Mouse (Mus musculus) megakaryocyte, embryonic 14.5 days (primary cell): Measurements from ENCODE around the gene Pttg1. TPM values are rescaled to one million over a fixed set of nuclear protein-coding genes. Genes with fewer than 3 reads are reported as not detected.

Source experiments
- H3K27me3 ChIP-seq: replicated peaks from 2 replicates; pipeline ENCODE3; 2012; ENCODE audit warnings: inconsistent platforms
- H3K36me3 ChIP-seq: replicated peaks from 2 replicates; pipeline ENCODE3; 2012; ENCODE audit warnings: low read length, inconsistent platforms, mixed read lengths
- H3K4me1 ChIP-seq: 2 replicates; pipeline ENCODE4 v1.6.1; 2012; ENCODE audit warnings: inconsistent platforms
- H3K4me3 ChIP-seq: replicated peaks from 2 replicates; pipeline ENCODE3; 2012; ENCODE audit warnings: moderate library complexity, mild to moderate bottlenecking, inconsistent platforms
- H3K9me3 ChIP-seq: 2 replicates; pipeline ENCODE4 v1.6.1; 2012; ENCODE audit warnings: inconsistent platforms
- FLI1 ChIP-seq: IDR thresholded peaks from 2 replicates; pipeline ENCODE4 v1.6.1; 2012; ENCODE audit warnings: low read length, inconsistent platforms, mixed read lengths
- GATA1 ChIP-seq: IDR thresholded peaks from 3 replicates; pipeline ENCODE4 v1.6.1; 2012; ENCODE audit warnings: mixed read lengths, low read length, inconsistent platforms, borderline replicate concordance
- polyA plus RNA-seq: library from polyadenylated mRNA; stranded (reverse); fragments of >175 nt; gene quantifications from 2 replicates; pipeline ENCODE4 v1.2.3, GENCODE M21; 2012; ENCODE audit warnings: low replicate concordance; ENCODE audit not compliant: insufficient read depth

Pttg1 gene
- polyA plus RNA-seq, 1 experiment = 24.0 TPM

DNA sequence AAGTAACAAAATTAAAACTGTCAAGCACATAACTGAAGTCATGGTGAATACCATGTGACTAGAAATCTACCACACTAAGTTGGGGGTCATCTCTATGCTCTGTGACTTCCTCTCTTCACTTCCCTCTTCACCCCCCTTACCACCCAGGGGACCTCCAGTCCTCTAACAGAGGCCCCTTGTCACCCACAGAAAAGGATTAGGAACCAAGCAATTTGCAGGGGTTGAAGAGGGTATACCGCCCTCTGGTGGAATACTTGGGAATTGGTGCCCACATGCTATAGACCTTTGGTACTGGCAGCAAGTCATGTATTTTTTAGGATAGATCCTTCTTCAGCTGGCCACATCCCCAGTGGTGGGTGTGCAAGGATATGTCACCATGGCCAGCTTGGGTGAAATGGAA is 14.6 kb downstream of the Pttg1 start:
- Histone ChIP-seq H3K9me3 (no peaks in the 10 kb centered on the region), H3K4me3 (no peak overlapping the region), H3K27me3 (no peaks in the 10 kb centered on the region), H3K4me1 (peaks cover 21% of the 10 kb centered on the region), H3K36me3 (peaks cover 3% of the 10 kb centered on the region)
- TF ChIP-seq FLI1 (no peak), GATA1 (no peak)

DNA sequence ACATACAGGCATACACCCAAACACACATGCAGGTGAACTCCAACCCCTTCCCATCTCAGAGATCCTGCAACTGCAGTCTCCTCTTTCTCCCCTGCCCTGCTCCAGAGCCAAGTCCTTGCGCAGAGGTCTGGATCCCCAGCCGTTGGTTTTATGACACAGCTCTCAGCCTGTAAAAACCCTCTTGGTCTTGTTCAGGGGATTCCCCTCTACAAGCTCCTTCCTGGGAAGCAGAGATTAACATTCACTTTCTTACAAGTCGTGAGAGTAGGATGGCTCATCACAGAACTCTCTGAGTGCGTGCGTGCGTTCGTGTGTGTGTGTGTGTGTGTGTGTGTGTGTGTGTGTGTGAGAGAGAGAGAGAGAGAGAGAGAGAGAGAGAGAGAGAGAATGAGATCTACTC is 15.8 kb downstream of the Pttg1 start:
- no peaks in the 10 kb centered on the region for H3K36me3 ChIP-seq
- H3K27me3 ChIP-seq = no peaks in the 10 kb centered on the region
- H3K4me3 ChIP-seq = no peak overlapping the region
- peaks cover 21% of the 10 kb centered on the region for H3K4me1 ChIP-seq
- TF ChIP-seq GATA1 (no peak), FLI1 (no peak)
- H3K9me3 ChIP-seq = no peaks in the 10 kb centered on the region

DNA sequence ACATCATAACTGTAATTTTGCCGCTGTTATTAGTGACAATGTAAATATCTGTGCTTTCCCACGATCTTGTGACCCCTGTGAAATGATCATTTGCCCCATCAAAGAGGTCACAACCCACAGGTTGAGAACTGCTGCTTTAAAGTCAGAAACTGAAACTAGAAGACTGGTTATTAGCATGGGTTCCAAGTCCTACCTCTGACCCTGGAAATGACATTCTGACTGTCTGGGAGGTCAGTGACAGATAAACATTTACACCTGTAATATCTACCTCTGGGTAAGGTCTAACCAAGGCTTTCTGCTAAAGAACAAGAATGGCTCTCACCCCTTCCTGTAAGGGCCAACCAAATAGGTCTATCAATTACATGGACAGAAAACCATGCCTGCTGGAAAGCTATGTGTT is 17.2 kb downstream of the Pttg1 start:
- H3K9me3 ChIP-seq = peaks cover 4% of the 10 kb centered on the region
- no peaks in the 10 kb centered on the region for H3K36me3 ChIP-seq
- H3K4me1 ChIP-seq = peaks cover 29% of the 10 kb centered on the region
- H3K27me3 ChIP-seq = no peaks in the 10 kb centered on the region
- no peak overlapping the region for H3K4me3 ChIP-seq
- TF ChIP-seq GATA1 = no peak
- TF ChIP-seq FLI1 = no peak

DNA sequence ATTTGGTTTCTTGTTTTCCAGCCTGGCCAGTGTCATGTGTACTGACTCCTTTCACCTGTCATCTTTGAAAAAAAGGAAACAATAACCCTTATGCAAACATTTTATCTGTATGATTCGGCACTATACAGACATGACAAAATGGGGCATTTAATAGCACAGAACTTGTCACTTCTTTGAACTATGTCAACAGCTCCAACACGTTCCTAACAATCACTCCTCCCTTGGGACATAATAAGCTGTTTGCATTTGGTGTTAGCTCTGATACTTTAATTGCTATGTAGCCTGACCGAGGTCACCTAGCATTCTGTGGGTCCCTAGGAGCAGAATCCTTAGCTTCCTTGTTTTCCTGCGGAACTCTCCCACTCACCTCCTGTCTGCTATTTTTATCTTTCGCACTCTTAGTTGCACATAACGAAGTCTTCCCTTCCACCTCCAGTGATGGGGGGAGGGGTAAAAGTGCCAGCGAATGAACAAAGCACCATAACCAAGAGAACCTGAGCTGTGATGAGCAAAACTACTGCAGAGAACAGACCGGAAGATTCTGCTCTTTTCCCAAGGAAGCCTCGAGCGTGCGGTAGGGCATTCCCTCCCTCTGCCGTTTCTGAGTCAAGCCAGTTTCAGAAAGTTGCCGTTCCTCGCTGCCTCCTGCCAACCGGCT is 21.8 kb downstream of the Pttg1 start:
- Histone ChIP-seq H3K36me3 (no peaks in the 10 kb centered on the region), H3K4me3 (no peak overlapping the region)
- TF ChIP-seq GATA1 = no peak
- no peak for TF ChIP-seq FLI1

DNA sequence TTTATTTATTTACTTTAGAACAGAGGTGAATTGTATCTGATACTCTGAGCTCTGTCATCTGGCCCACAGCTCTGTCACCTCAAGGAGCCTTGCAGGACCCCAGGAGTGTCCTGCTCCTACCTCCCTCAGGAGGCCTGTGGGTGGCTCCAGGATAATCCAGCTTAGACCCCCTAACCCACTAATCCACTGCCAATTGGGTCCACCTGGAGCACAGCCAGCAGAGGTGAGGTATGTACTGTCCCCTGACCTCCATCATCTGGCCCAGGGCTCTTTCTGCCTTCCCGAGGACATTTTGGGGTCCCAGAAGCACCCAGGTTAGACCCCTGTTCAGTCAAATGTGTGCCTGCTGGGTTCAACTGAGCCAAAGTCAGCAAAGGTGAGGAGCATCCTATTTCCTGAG is 25.9 kb downstream of the Pttg1 start:
- TF ChIP-seq FLI1 = no peak
- TF ChIP-seq GATA1 = no peak
- peaks cover 29% of the 10 kb centered on the region for H3K4me1 ChIP-seq
- no peaks in the 10 kb centered on the region for H3K36me3 ChIP-seq
- no peaks in the 10 kb centered on the region for H3K27me3 ChIP-seq
- no peak overlapping the region for H3K4me3 ChIP-seq
- H3K9me3 ChIP-seq = peaks cover 4% of the 10 kb centered on the region

More for the DNA sequence above, 21.8 kb downstream of the Pttg1 start:
- no peaks in the 10 kb centered on the region for H3K27me3 ChIP-seq
- H3K4me1 ChIP-seq = peaks cover 13% of the 10 kb centered on the region
- peaks cover 4% of the 10 kb centered on the region for H3K9me3 ChIP-seq

DNA sequence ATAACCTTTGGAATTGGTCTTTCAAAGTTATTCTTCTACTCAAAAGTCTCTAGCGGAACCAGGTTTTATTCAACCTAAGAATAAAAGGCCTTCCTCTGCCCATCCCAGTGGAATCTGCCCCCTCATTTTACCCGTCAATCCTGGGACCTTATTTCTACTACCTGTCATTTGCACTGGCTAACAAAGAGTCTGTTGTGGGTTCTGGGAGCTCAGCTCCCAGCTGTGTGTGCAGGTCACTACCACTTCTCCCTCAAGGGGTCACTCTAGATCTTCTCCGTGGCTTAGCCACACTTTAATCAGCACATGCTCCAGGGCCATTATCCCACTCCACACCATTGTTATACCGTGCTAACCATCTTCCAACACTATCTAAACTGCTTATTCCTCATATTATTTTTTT is 26.8 kb downstream of the Pttg1 start:
- H3K36me3 ChIP-seq = no peaks in the 10 kb centered on the region
- H3K9me3 ChIP-seq = no peaks in the 10 kb centered on the region
- TF ChIP-seq GATA1 = no peak
- no peak for TF ChIP-seq FLI1
- no peaks in the 10 kb centered on the region for H3K27me3 ChIP-seq
- H3K4me1 ChIP-seq = peaks cover 28% of the 10 kb centered on the region
- H3K4me3 ChIP-seq = no peak overlapping the region

DNA sequence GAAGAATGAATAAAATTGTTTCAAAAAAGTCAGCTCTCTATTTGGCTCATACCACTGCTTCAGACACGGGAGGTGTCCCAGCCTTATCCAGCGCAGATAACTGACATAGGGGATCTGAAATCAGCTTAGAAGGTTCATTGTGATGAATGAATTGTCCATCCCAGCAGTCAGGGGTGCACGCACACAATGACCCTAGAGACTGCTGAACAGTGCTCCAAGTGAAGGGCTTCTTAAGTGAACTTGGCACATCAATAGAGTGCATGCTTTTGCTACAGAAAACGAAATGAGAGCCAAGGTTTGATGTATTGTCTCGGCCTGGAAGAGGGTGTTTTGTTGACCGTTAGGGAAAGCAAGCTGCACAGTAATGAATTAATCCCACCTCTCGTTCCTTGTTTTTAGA is 29.4 kb downstream of the Pttg1 start:
- H3K9me3 ChIP-seq = no peaks in the 10 kb centered on the region
- no peak for TF ChIP-seq FLI1
- TF ChIP-seq GATA1 = no peak
- H3K27me3 ChIP-seq = no peaks in the 10 kb centered on the region
- no peaks in the 10 kb centered on the region for H3K36me3 ChIP-seq
- H3K4me3 ChIP-seq = no peak overlapping the region
- H3K4me1 ChIP-seq = peaks cover 19% of the 10 kb centered on the region

DNA sequence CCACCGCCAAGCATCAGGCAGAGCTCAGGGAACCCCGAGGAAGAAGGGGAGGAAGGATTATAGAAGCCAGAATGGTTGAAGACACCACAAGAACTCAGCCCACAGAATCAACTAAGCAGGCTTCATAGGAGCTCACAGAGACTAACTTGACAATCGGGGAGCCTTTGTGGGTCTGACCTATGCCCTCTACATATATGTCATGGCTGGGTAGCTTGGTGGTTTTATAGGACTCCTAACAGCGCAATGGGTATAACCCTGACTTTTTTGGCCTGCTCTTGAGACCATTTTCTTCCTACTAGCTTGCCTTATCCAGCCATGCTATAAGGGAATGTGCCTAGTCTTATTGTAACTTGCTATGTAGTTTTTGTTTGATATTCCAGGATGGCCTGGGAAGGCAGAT is 29.8 kb downstream of the Pttg1 start:
- Histone ChIP-seq H3K36me3 (no peaks in the 10 kb centered on the region), H3K4me1 (peaks cover 19% of the 10 kb centered on the region), H3K9me3 (no peaks in the 10 kb centered on the region), H3K4me3 (no peak overlapping the region), H3K27me3 (no peaks in the 10 kb centered on the region)
- TF ChIP-seq FLI1 (no peak), GATA1 (no peak)

DNA sequence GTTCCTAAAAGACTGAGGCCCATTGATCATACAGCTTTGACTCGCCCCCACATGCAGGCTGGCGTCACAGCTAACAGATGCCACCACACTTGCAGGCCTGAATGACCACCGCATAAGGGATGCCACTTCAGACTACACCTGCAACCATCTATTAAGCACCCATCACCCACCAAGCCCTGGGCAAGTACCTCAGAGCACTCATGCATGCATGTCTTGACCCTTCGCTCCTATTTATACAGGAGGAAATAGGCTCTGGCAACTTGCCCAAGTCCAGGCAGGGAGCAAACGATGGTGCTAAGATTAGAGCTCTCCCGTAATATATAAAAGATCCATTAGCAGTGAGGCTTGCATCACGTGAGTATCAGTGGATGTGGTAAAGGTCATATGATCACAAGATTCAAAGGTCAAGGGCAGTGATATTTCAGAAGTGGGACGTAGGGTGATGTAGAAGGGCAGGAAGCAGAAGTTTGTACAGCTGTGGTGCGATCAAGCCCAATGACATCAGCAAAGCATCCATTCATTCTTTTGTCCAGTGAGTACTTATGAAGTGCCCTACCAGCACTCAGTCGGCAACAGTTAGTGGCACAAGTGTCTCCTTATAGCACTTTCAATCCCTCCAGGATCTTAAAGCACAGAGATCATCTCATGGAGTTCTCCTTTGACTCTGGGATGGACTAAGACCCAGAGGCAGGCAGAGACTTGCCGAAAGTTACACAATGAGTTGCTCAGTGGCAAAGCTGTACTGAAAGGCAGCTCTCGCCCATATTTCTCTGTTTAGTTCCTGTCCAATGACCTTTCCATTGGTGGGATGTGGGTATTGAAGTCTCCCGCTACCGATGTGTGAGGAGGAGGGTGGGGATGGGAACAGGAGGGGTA is 30.7 kb downstream of the Pttg1 start:
- H3K4me1 ChIP-seq = peaks cover 19% of the 10 kb centered on the region
- H3K4me3 ChIP-seq = no peak overlapping the region
- no peaks in the 10 kb centered on the region for H3K9me3 ChIP-seq
- TF ChIP-seq GATA1 (no peak), FLI1 (no peak)
- H3K27me3 ChIP-seq = no peaks in the 10 kb centered on the region
- no peaks in the 10 kb centered on the region for H3K36me3 ChIP-seq

DNA sequence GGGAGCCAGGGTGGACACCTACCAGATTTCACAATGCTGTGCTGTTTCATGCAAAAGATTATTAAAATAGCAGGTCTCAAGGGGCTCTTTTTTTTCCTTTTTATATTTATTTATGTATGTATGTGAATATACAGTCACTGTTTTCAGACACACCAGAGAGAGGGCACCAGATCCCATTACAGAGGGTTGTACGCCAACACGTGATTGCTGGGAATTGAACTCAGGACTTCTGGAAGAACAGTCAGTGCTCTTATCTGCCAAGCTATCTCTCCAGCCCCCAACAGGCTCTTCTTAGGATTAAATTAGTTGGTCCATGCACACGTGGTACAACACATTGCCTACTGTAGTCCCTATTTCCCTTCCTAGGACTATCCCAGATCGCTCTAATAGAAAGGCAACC is 32.7 kb downstream of the Pttg1 start:
- H3K9me3 ChIP-seq = no peaks in the 10 kb centered on the region
- H3K27me3 ChIP-seq = peaks cover 9% of the 10 kb centered on the region
- H3K4me3 ChIP-seq = no peak overlapping the region
- no peaks in the 10 kb centered on the region for H3K36me3 ChIP-seq
- TF ChIP-seq GATA1 (no peak), FLI1 (no peak)
- H3K4me1 ChIP-seq = peaks cover 19% of the 10 kb centered on the region
